Mouse (Mus musculus): ENCODE data around the gene Coq6.

DNA sequence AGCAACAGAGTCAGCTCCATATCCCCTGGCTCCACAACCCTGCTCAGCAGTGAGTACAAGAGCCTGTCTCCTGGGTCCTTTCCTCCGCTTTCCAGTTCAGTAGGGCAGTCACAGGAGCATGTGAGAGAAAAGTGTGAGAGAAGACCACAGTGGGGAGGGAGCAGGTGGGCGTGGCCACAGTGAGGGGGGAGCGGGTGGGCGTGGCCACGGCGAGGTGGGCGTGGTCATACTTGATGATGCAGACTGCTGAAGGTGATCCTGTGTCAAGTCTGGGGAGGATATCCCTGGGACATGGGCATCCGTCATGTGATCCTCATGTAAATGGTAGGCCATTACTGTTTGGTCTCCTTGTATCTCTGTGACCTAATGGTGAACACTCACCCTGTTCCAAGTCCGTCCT is 5.5 kb downstream of the Coq6 start:
- TF ChIP-seq POLR2A (IDR thresholded peaks at IDR 0.05; ENCODE audit: insufficient read depth, low read depth, low read length) (no peak), CTCF (IDR thresholded peaks at IDR 0.05; ENCODE audit: insufficient read depth, low read depth, low read length) (no peak)

All from olfactory bulb, adult 2 months (tissue).